Mouse (Mus musculus) layer of hippocampus, adult 8-10 months (tissue): ENCODE measurements around the gene Zbed6. TPM values are rescaled to one million over a fixed set of nuclear protein-coding genes. Genes with fewer than 3 reads are reported as not detected.
"Not testable (repeated sequence)": the region's sequence is repeated elsewhere in the genome, so short reads cannot be mapped to it uniquely, and the experiment has no call there.

ENCODE experiments used
- DNase-seq, 2 experiments: peaks; one replicate each; pipeline ENCODE4 v3.0.0; 2022; ENCODE audit warnings: low spot score in 2 of 2
- total RNA-seq, 4 experiments: library from RNA; stranded (reverse); gene quantifications; 2 replicates each; pipeline ENCODE4 v1.2.4; 2022

The Zbed6 gene
- total RNA-seq, result 10 to 100 TPM in 1 of 4 experiments, 1 to 10 TPM in 3; 6.4 to 10.8 (median 8.5) TPM

DNA sequence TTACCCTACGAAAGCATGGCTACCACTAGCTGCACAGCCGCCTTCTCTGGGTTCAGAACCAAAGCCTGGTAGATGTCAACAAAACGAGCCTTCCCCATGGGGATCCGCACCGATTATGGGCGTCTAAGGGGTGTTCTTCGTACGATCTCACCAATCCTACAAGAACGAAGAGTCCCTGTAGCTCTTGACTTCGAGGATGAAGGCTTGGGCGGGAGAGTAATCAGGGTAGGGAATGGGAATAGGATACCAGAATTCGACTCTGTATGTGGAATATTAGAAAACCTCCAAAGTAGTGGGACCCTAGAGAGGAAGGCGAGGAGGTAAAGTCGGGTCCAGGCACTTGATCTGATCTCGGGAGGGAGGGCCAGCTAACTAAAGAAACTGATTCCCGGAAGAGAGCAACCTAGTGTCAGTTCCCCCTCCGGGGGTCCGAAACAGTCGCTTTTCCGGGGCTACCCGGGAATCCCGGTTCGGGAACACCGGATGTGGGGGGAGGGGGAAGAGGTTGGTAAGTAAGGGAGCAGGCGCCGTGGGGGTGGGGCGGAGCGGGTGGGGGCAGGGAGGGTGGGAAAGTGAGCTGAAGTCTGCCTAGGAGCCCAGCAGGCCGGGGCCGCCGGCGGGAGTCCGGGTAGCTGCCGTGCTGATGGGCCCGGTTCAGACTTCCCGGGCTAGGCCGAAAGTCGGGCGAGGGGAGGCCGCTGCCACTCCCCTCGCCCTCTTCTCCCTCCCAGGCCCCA is at the start of gene Zbed6:
TSS of gene Zbed6 (minus strand) at position 420 of the 737 bp plus-strand sequence.
- DNase-seq, result peak; percentile 48 to 53

DNA sequence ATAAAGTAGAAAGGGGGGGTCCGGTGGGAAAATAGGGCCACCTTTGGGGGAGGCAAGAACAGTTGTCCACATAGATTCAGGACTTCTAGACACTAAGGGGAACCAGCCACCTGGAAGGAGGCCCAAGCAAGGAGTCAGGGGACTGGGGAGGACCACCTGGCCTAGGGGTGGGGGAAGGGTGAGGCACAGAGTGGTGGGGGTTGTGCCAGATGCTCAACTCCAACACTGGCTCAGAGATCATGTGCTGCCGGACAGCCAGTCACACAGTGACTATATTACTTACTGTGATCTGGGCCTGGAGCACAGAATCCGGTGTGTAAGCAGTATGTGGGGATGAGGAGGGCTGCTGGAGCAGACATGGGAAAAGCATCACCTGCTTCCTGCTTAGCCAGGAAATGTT is 48.6 kb upstream of the Zbed6 start:
- DNase-seq, result no peak

DNA sequence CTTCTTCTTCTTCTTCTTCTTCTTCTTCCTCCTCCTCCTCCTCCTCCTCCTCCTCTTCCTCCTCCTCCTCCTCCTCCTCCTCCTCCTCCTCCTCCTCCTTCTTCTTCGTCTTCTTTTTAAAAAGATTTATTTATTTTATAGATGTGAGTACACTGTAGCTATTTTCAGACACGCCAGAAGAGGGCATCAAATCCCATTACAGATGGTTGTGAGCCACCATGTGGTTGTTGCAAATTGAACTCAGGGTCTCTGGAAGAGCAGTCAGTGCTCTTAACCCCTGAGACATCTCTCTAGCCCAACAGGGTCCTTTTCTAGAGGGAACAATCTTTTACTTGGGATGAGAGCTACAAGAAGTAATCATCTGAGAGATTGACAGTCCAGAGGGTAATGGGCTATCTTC is 41.1 kb upstream of the Zbed6 start:
- DNase-seq, result not testable (repeated sequence)

DNA sequence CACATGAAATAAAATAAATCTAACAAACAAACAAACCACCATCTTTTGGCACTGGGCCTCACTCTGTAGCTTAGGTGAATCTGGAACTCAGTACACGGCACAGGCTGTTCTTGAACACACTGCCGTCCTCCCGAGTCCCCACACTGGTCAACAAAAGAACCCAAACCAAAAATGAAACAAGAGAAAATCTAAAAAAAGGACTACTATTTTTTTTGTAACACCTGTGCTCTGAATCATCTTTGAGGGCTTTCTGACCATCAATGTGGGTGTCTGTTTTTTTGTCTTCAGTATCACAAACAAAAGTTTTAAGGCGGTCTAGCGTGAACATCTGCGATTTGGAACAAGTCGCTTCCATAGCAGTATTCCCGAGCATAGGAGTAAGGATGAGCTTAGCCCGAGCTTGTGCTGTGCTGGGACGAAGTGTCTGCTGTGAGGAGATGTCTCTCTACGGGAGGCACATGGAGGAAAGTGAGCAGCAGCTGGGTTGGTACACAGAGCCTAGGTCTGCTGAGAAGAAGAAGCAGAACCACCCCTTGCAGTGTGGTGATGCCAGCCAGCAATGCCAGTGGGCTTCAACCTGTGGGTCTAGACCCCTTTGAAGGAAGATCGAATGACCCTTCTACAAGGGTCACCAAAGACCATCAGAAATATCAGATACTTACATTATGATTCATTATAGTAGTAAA is 37.4 kb upstream of the Zbed6 start:
- DNase-seq, result no peak

DNA sequence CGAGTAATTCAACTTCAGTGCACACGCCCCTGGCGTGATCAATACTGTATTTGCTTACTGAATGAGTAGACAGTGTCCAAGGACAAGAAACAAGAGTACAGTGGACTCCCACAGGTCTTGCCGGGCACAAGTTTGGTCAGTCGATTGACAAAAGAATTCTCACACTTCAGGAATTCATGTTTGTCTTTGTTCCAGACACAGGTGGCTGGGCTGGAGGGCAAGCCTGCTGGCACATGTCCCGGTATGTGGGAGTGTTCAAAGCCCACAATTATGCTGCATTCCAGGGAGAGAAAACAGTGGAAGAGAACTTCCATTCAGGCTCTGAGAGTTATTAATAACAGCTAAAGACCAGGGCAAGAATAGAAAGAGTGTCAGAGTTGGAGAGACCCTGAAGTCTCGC is 35.2 kb upstream of the Zbed6 start:
- DNase-seq, result peak in 1 of 2 experiments; percentile 10

DNA sequence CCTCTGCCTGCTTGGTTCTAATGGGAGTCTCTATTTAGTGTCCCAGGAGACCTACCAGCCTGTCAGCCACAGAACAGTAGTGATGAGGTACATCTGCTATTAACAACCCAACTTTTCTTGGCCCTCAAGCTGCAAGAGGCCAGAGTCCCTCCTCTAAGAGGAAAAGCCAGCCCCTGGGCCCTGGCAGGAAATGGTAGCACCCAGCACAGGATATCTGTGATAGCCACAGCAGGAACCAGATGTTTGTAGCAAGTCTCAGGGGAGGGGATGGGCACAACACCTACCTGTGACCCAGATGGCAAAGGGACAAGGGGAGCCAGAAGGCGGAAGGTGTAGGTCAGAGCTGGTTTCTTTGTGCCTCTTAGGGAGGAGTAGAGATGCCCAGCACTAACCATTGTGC is 34.2 kb upstream of the Zbed6 start:
- no peak for DNase-seq

DNA sequence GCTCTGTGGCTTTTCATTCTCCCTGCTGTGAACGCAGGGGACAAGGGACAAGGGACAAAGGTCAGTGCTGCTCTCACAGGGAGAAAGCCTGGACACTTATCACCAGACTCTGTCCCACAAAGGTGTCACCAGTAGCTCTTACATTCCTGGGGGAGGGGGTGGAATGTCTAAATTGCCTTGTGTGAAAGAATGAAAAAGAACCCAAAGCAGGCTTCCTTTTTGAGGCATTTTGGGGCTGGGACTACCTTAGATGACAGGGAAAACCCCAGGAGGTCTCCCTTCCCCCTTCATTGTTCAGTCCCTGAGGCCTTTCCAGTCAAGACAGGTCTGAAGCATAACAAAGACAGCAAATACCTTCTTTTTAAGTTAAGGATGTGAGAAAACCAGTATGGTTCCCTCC is 33.6 kb upstream of the Zbed6 start:
- DNase-seq, result no peak

DNA sequence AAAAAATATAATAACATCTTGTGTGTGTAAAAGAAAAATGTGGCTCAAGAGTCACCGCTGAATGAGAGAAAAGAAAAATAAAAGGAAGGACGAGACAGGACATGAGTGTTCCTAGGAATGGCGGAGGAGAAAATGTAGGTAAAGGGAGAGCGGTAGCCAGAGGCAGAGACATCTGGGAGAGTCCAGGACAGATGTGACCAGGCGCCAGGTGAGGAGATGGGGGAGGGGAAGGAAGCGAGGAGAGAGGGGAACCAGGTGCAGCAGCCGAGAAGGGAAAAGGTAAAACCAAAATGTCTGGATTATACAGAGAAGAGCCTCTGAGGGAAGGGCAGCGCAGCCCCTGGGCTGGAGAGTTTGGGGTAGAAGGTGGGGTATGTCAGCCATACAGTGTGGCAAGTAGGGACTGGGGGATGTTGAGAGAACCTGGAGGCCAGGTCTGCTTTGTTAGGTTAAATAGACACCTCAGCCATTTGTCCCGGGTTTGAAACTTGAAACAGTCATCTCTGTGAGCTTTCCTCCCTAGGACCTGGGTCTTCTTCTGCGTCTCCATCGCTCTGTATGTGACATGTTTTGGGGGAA is 32.9 kb upstream of the Zbed6 start:
- DNase-seq, result no peak

DNA sequence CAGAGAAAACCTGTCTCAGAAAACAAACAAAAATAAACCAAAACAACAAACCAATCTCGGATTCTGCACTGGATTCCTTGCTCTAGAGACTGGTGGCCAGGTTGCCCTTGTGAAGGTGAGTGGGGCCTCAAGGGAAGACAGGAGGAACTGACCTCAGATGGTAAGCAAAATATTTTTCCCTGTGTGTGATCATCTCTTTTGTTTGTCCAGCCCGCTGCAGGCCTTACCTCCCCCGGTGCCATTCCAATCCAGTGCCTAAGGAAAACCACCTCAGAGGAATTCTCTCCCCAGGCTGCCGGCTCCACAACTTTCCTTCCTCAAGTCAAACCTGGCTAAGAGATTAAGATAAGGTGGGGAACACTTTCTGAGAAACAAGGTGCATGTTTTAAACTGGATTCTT is 31.5 kb upstream of the Zbed6 start:
- DNase-seq, result no peak

DNA sequence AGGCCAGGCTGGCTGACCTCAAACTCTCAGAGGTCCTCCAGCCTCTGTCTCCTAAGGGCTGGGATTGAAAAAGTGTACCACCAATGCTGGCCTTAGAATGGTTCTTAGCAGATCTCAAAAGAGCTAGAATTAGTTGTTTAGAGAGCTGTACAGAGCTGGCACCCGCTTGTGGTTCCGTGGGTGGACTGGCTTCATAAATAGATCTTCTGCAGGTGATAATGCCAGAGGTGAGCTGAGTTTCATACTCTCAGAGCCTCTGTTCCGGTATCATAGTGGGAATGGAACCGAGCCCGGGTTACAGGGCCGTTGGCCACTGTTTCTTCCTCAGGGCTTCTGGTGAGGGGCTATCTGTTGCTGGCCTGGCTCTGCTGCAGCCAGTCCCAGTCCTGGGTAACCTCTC is 30.4 kb upstream of the Zbed6 start:
- DNase-seq, result no peak

DNA sequence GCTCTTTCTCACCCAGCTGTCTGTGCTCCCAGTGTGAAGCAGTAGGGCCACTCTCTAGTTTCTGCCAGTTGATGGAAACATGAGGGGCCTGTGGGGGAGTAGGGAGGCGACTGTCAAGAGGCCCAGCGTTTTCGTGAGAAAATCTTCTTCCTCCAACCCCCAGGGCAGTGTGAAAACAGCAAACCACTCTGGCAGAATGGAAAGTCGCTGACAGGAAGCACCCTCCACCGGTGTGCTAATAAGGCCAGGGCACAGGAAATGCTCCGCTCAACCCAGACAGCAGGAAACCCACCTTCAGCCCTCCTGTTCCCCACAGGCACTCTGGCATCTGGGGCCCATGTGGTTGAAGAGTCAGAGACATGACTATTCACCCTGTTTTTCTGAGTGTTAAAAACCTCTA is 29.2 kb upstream of the Zbed6 start, which contains the start of gene Lax1:
TSS of gene Lax1 (minus strand) at position 212 of the 400 bp plus-strand sequence.
- DNase-seq, result no peak

DNA sequence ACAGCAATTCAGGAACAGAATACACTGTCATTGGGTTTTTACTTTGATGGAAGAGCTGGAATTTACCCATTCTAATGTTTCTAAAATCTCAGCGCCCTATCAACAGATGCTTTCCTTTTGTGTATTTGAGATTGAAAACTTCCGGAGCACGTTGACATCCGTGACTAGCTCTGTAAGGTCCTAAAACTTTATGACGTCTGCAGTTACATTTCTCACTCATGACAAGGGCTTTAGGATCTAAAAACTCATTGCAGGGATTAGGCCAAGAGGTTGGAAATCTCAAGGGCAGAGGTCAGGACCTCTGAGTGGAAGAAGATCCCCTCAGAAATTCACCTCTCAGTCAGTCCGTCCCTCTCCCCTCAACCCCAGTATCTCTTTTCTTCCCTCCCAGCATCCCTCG is 27.6 kb upstream of the Zbed6 start:
- no peak for DNase-seq

DNA sequence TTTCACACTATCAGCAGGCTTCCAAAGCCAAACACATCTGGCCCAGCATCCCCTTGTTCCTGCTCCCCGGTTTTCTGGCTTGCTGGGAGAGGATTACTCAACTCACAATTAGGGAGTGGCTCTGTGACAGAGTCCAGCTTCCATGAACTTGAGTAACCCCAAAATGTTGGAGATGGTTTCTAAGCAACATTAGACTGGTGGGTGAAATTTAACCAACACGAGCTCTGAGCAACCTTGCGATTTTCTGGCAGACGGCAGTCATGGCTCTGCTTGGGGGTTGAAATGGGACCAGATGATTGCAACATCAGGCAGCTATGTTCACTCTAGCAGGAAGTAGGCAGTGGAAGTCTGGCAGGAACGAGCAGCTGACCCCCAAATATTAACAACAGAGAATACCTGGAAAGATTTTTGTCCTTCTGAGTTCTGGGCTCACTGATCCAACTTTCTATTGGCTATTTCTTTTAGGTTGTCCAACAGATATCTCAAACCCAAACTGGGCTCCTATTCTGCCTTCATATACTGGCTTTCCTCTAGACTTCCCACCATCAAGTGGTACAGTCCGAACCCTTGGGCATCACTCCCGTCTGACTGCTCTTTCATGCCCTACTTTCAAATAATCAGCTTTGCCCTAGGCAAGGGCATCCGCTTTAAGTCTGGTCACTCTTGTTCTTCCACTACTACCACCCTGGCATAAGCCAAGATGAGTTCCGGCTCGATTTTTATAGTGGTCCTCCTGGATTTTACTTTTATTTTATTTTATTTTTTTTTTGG is 25.2 kb upstream of the Zbed6 start:
- DNase-seq, result peak; percentile 19 to 24

DNA sequence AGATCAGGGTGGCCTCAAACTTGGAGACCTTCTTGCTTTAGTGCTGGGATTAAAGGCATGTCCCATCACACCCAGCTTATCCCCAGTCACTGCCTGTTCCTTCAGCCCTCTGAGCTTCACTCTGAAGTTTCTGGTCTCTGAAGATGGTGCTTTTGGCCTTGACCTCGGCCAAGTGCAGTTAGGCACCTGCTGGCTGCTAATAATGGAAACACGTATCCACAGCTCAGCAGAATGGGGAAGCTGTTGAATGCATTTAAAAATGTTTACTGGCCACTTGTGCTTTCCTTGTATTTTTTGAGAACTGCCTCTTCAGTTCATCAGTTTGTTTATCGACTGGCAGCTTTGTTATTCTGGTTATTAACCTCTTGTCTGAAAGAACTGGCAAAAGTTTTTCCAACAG is 11.1 kb upstream of the Zbed6 start:
- no peak for DNase-seq

DNA sequence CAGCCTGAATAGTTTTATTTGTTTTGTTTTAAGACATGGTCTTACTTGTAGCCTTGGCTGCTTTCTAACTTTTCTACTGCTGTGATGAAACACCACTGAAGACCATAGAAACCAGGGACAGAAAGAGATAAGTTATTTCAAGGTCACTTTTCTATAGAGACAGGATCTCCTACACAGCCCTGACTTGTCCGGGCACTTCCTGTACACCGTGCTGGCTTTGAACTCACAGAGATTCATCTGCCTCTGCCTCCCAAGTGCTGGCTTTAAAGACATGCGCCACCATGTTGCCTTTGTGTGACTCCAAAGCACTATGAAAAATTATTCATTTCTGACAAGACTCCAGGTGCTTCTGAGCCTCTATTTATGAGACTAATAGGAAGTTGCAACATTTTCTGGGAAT is 10.6 kb upstream of the Zbed6 start:
- no peak for DNase-seq

DNA sequence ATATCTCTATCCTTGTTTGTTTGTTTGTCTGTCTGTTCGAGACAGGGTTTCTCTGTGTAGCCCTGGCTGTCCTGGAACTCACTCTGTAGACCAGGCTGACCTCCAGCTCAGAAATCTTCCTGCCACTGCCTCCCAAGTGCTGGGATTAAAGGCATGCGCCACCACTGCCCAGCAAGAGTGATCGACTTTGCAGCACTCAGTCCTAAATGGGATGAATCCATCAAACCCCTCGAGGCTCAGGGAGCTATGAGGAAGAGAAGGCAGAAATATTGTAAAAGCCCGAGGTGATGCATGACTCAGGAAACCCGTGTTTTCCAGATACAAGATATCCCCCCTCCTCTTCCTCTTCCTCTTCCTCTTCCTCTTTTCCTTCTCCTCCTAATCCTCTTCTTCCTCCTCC is 10.1 kb upstream of the Zbed6 start:
- DNase-seq, result no peak

DNA sequence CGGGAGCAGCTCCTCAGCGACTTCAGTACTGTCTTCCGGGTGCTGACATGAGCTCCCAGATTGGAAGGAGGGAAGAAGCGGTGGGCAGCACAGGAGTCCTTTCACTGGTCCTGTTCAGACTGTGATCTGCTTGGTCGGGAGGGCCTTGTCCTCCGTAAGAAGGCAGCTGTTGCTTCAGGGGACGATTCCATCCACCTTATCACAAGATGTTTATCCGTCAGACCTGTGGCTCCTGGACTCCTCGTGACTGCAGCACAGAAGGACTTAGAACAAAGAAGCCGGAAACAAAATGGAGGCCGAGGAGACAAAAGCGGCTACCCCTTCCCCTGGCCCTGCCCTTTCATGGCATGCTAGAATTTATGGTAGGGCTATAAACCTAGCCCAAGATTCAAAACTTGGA is 9.5 kb upstream of the Zbed6 start:
- DNase-seq, result no peak

DNA sequence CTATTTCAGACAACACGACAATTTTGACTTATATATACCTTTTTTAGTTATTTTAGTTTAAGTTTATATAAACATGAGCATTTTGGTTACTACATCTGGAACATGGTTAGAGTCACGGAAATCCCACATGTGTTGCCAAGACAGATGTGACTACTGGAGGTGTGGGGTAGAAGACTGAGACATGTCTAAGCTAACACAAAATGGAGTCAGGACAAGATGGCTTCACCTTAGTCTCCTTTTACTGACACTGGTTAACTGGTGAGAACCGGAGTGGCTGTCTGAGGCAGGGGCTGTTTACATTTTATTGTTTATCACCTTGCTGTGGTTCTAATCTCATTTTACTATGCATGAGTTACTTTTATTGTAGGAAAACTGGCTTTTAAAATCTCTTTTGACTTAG is 7.9 kb upstream of the Zbed6 start:
- DNase-seq, result no peak

DNA sequence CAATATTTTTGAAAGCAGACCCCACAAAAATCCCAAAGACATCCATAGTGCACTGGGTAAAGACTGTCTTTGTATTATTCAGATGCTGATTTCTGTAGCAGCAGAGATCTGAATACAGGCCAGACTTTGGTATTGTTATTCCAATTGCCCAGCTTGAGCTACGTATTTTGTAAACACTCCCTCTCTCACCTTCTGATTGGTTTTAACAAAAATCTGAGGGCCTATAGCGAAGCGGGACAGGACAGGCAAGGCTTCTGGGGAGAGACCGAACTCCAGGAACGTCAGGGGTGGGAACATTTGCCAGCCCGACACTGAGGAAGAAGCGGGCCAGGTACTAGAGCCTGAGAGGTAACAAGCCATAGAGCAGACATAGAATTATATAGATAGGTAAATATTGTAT is 7.0 kb upstream of the Zbed6 start:
- no peak for DNase-seq

DNA sequence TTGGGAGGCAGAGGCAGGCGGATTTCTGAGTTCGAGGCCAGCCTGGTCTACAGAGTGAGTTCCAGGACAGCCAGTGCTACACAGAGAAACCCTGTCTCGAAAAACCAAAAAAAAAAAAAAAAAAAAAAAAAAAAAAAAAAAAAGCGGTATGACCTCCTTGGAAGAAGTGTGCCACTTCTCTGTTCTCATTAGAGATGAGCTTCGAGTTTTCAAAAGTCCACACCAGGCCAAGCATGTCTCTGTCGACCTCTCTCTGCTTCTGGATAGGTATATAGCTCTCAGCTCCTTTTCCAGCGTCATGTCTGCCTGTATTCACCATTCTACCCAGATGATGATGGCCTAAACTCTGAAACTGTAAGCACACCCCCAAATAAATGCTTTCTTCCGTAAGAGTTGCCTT is 5.0 kb upstream of the Zbed6 start:
- DNase-seq, result not testable (repeated sequence)

DNA sequence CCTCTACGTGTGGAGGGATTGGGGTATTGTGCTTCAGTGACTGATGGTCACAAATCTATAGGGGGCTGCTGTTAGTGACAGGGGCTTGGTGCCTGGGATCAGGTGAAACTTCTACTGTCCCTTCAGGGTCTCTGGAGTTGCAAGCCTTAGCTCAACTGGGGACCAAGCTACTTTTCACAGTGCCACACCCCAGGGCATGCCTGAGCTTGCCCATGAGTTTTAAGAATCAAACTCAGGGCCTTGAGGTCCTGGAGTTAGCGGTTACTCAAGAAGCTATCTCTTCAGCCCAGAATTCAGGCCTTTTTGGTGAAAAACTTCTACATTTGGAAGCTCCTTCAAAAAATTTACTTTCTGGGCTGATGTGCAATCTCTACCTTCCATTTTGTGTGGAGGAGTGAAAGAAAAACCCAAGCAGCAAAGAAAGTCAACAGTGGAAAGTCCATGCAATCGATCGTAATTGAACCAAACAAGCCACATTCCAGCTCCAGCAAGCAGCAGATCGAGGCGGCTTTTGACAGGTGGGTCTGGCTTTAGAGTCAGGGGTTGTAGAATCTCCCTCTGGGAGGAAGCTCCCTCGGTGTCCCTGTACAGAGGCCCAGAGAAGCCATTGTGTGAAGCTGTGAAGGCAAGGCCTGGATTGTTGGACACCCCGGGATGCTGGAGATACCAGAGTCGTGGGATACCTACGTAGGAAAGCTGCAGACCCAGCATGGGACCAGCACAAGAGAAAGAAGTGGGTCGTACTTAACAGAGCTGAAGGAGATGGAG is 3.7 kb upstream of the Zbed6 start:
- DNase-seq, result no peak
